Mouse (Mus musculus) neural tube, embryonic 11.5 days (tissue): Measurements from ENCODE around the gene Bahd1. TPM values are rescaled to one million over a fixed set of nuclear protein-coding genes. Genes with fewer than 3 reads are reported as not detected.

Experiments
- ATAC-seq: fragments of 200-750 bp; cut with Nextera tagmentation; 2 replicates; pipeline ENCODE4 v1.8.0; 2017; ENCODE audit warnings: moderate number of reproducible peaks, mild to moderate bottlenecking, moderate TSS enrichment, moderate library complexity; ENCODE audit not compliant: insufficient read depth, low FRiP score, low TSS enrichment
- DNase-seq: peaks from one replicate; pipeline ENCODE4 v3.0.0-alpha.2; 2015; ENCODE audit warnings: low spot score
- H3K27ac ChIP-seq: fragments of 300-500 bp; sonication (generic); 2 replicates; pipeline ENCODE4 v1.5.1; 2014; ENCODE audit warnings: low read depth, mild to moderate bottlenecking, low read length
- H3K27me3 ChIP-seq: fragments of 300-500 bp; sonication (generic); 2 replicates; pipeline ENCODE4 v1.6.1; 2014; ENCODE audit warnings: mild to moderate bottlenecking, low read length, mixed read lengths; ENCODE audit not compliant: control insufficient read depth, insufficient read depth
- H3K36me3 ChIP-seq: fragments of 300-500 bp; sonication (generic); 2 replicates; pipeline ENCODE4 v1.6.1; 2014; ENCODE audit warnings: mild to moderate bottlenecking, low read length, moderate library complexity, mixed read lengths; ENCODE audit not compliant: control insufficient read depth, insufficient read depth
- H3K4me1 ChIP-seq: fragments of 300-500 bp; sonication (generic); 2 replicates; pipeline ENCODE4 v1.6.1; 2014; ENCODE audit warnings: low read length, mixed read lengths; ENCODE audit not compliant: control insufficient read depth, insufficient read depth
- H3K4me2 ChIP-seq: fragments of 300-500 bp; sonication (generic); 2 replicates; pipeline ENCODE4 v1.6.1; 2014; ENCODE audit warnings: low read depth, mild to moderate bottlenecking, moderate library complexity
- H3K4me3 ChIP-seq: fragments of 300-500 bp; sonication (generic); 2 replicates; pipeline ENCODE4 v1.5.1; 2014; ENCODE audit warnings: low read depth, low read length
- H3K9ac ChIP-seq: fragments of 300-500 bp; sonication (generic); 2 replicates; pipeline ENCODE4 v1.6.1; 2014; ENCODE audit warnings: mild to moderate bottlenecking, low read length
- H3K9me3 ChIP-seq: fragments of 300-500 bp; sonication (generic); 2 replicates; pipeline ENCODE4 v1.6.1; 2016; ENCODE audit warnings: low read length; ENCODE audit not compliant: control insufficient read depth
- WGBS: fragments of 180-500 bp; shearing (Covaris S2); extraction: QIAGEN DNeasy Blood & Tissue Kit; methylation state at CpG from one replicate; pipeline ENCODE4 v1.1.7; 2014; 5-methylcytosine and 5-hydroxymethylcytosine counted together
- polyA plus RNA-seq: library from polyadenylated mRNA; unstranded; fragments of >200 nt; fragmentation: Nextera tagmentation; extraction: Ambion mirVana; gene quantifications from 2 replicates; pipeline ENCODE4 v1.2.1, GENCODE M21; 2014

Bahd1 gene
- polyA plus RNA-seq, 1 experiment from 2014 or later, result 1.5 TPM

GRCm38 (mm10) chr2:118895990-118896913, 3.9 kb upstream of the Bahd1 start:
- peaks cover 57% of the 10 kb centered on the region for H3K27me3 ChIP-seq
- under 1% methylated on average over 38 of the region's 38 CpGs for WGBS

GRCm38 (mm10) chr2:118896914-118897291, 3.3 kb upstream of the Bahd1 start:
- Histone ChIP-seq H3K4me2 (peak overlapping the region; percentile 63), H3K27ac (no peak overlapping the region), H3K36me3 (no peaks in the 10 kb centered on the region), H3K27me3 (peaks cover 57% of the 10 kb centered on the region), H3K9me3 (no peaks in the 10 kb centered on the region), H3K4me3 (peak overlapping the region; percentile 30), H3K4me1 (peaks cover 20% of the 10 kb centered on the region), H3K9ac (no peak overlapping the region; the same call in 1 of the 2 replicates)
- 0% methylated on average over 13 of the region's 13 CpGs for WGBS
- ATAC-seq (no peak), DNase-seq (peak; percentile 45)

More at GRCm38 (mm10) chr2:118895990-118896913, 3.9 kb upstream of the Bahd1 start:
- ATAC-seq (no peak), DNase-seq (peak; percentile 51)
- Histone ChIP-seq H3K4me1 (peaks cover 20% of the 10 kb centered on the region), H3K27ac (no peak overlapping the region), H3K9me3 (no peaks in the 10 kb centered on the region), H3K9ac (peak overlapping the region; percentile 19; the same call in 1 of the 2 replicates), H3K4me3 (peak overlapping the region; percentile 30), H3K36me3 (no peaks in the 10 kb centered on the region), H3K4me2 (peak overlapping the region; percentile 63)

DNA sequence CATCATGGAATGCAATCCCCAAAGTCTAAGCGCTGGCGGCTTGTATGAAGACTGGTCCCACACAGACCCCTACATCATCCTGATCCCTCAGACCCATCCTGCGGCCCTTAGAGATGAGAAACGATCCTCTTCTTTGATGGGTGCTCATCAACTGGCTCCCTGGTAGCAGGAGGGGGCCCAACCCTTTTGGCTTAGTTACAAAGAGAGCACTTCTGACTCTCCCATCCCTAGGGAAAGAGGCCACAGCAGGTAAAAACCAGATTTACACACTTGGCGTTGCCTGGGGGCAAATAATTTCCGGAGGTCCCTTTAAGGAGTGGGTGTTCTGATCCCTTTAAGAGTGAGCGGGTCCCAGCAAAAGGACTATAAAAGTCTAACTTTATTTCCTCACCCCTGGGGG, 2.8 kb upstream of the Bahd1 start:
- H3K4me3 ChIP-seq, result peak overlapping the region; percentile 30; the same call in 1 of the 2 replicates
- no peak overlapping the region for H3K27ac ChIP-seq
- peak overlapping the region; percentile 63; the same call in 1 of the 2 replicates for H3K4me2 ChIP-seq
- WGBS, result 2% methylated on average over 7 of the region's 7 CpGs
- no peaks in the 10 kb centered on the region for H3K9me3 ChIP-seq
- ATAC-seq (no peak), DNase-seq (peak; percentile 25)
- H3K4me1 ChIP-seq, result peaks cover 20% of the 10 kb centered on the region
- peaks cover 57% of the 10 kb centered on the region for H3K27me3 ChIP-seq
- H3K9ac ChIP-seq, result no peak overlapping the region
- H3K36me3 ChIP-seq, result no peaks in the 10 kb centered on the region

GRCm38 (mm10) chr2:118897808-118898207, 2.4 kb upstream of the Bahd1 start:
- peaks cover 20% of the 10 kb centered on the region for H3K4me1 ChIP-seq
- no peak overlapping the region for H3K27ac ChIP-seq
- H3K27me3 ChIP-seq, result peaks cover 61% of the 10 kb centered on the region
- no peak overlapping the region for H3K9ac ChIP-seq
- ATAC-seq (no peak), DNase-seq (peak; percentile 20)
- no peaks in the 10 kb centered on the region for H3K9me3 ChIP-seq
- H3K36me3 ChIP-seq, result no peaks in the 10 kb centered on the region
- H3K4me2 ChIP-seq, result no peak overlapping the region; the same call in 1 of the 2 replicates
- H3K4me3 ChIP-seq, result no peak overlapping the region
- WGBS, result 0% methylated on average over 11 of the region's 11 CpGs

GRCm38 (mm10) chr2:118898771-118899170, 1.4 kb upstream of the Bahd1 start:
- Histone ChIP-seq H3K4me2 (no peak overlapping the region), H3K4me1 (peaks cover 26% of the 10 kb centered on the region), H3K4me3 (no peak overlapping the region), H3K36me3 (no peaks in the 10 kb centered on the region), H3K27me3 (peaks cover 66% of the 10 kb centered on the region), H3K27ac (no peak overlapping the region), H3K9ac (no peak overlapping the region), H3K9me3 (no peaks in the 10 kb centered on the region)
- DNase-seq, result no peak
- WGBS, result 4% methylated on average over 4 of the region's 4 CpGs
- ATAC-seq, result no peak

GRCm38 (mm10) chr2:118899306-118899705, 871 bp upstream of the Bahd1 start:
- no peak for DNase-seq
- peaks cover 64% of the 10 kb centered on the region for H3K27me3 ChIP-seq
- H3K9ac ChIP-seq, result no peak overlapping the region
- no peak overlapping the region; the same call in 1 of the 2 replicates for H3K4me2 ChIP-seq
- H3K27ac ChIP-seq, result no peak overlapping the region
- H3K4me1 ChIP-seq, result peaks cover 28% of the 10 kb centered on the region
- H3K4me3 ChIP-seq, result peak overlapping the region; percentile 91; the same call in 1 of the 2 replicates
- WGBS, result 12% methylated on average over 7 of the region's 7 CpGs
- ATAC-seq, result no peak
- no peaks in the 10 kb centered on the region for H3K9me3 ChIP-seq
- H3K36me3 ChIP-seq, result no peaks in the 10 kb centered on the region

- Histone ChIP-seq H3K9me3 (no peaks in the 10 kb centered on the region), H3K27ac (no peak overlapping the region; the same call in 1 of the 2 replicates), H3K4me1 (peaks cover 28% of the 10 kb centered on the region), H3K36me3 (no peaks in the 10 kb centered on the region), H3K4me3 (peak overlapping the region; percentile 91), H3K9ac (peak overlapping the region; percentile 48), H3K4me2 (peak overlapping the region; percentile 88), H3K27me3 (peaks cover 52% of the 10 kb centered on the region)
- DNase-seq, result no peak
- ATAC-seq, result no peak
- 2% methylated on average over 11 of the region's 11 CpGs for WGBS
Observed at GRCm38 (mm10) chr2:118900826-118901140, 606 bp downstream of the Bahd1 start.

DNA sequence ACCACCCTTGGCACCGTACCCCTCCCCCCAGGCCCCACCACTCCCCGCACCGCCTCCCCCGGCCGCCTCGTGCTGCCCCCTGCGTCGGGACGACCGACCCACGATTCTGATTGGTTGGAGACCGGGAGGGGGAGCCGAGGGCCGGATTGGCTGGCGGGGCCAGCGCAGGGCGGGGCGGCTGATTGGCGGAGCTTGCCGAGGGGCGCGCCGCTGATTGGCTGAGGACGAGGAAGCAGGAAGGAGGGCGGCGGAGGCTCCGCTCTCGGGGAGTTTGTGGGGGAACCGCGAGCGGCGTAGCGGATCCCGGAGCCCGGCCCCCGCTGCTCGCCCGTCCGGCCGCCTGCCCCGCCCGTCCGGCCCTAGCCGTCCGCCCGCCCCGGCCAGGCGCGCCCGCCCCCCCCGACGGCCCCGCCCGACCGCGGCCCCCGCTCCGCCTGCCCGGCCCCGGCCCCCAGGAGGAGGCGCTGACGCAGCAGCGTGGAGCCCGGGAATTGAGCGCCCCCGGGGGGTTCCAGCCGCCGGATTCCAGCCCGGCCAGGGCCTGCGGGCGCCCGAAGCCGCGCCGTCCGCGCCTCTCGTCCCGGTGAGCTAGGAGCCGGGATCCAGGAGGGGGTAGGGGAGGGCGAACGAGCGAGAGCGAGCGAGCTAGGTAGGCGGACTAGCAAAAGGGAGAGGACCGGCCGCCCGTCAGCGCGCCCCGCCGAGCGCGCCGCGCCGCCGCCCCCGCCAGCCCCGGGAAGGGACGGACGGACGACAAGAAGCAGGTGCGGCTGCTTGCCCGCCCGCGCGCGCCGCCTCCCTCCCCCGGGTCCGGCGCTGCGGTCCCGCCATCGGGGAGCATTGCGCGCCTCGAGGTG, 1.2 kb downstream of the Bahd1 start:
- peak overlapping the region; percentile 83 for H3K9ac ChIP-seq
- peak overlapping the region; percentile 91 for H3K4me3 ChIP-seq
- H3K27me3 ChIP-seq, result peaks cover 45% of the 10 kb centered on the region
- H3K9me3 ChIP-seq, result no peaks in the 10 kb centered on the region
- peak overlapping the region; percentile 96 for H3K4me2 ChIP-seq
- peak; percentile 96 for DNase-seq
- under 1% methylated on average over 50 of the region's 120 CpGs for WGBS
- peak; percentile 91 for ATAC-seq
- H3K36me3 ChIP-seq, result no peaks in the 10 kb centered on the region
- peak overlapping the region; percentile 86 for H3K27ac ChIP-seq
- H3K4me1 ChIP-seq, result peaks cover 24% of the 10 kb centered on the region
